Mouse (Mus musculus) common myeloid progenitor, adult 5-6 weeks (primary cell): ENCODE data around the gene 2610002M06Rik. TPM values are rescaled to one million over a fixed set of nuclear protein-coding genes. Genes with fewer than 3 reads are reported as not detected.

Experiments
- ATAC-seq: replicated peaks from 2 replicates; pipeline ENCODE4 v1.8.0; 2016; ENCODE audit warnings: low read depth, mild to moderate bottlenecking, moderate TSS enrichment, inconsistent platforms; ENCODE audit not compliant: poor library complexity, severe bottlenecking
- total RNA-seq: library from RNA; stranded (forward); fragments of 200-1000, 187-1606 nt; gene quantifications from 2 replicates; pipeline ENCODE4 v1.2.3, GENCODE M21; 2017

Gene 2610002M06Rik
- total RNA-seq: 22.1 and 23.2 TPM in 2 replicates

DNA sequence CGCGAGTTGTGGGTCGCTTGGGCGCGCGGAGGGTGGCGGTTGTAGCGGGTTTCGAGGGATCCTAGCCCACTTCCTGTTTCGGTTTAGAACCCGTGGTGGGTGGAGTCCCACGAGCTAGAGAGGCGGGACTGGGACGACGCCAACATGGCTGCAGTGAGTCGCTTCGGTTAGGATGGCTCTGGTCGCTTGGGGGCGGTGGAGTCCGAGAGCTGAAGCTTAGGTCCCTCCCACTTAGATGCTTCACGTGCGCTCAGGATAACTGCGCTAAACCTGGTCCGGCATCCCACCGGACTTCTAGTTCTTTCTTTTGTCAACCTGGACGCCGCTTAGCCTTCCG is at the start of gene 2610002M06Rik:
Gene 2610002M06Rik (minus strand): TSS at position 117 of the 337 bp plus-strand sequence.
- peak; percentile 100 for ATAC-seq

DNA sequence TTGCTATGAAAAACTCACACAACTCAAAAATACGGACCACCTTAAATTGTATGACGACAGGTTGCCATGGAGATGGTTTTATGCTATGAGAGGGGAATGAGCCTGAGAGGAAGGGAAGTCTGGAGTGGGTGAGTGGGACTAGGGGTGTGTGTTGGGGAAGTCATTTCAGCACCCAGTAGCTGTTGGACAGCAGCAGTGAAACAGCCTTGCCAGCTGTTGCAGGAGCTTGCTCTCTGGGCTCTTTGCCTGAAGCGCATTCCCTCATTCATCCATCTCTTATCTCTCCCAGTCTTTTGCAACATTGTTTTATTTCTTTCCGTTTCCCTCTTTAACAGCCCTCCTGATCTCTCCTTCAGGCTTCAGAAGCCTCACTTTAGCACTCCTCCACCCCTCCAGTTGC is 42.0 kb upstream of the 2610002M06Rik start:
- ATAC-seq: no peak

DNA sequence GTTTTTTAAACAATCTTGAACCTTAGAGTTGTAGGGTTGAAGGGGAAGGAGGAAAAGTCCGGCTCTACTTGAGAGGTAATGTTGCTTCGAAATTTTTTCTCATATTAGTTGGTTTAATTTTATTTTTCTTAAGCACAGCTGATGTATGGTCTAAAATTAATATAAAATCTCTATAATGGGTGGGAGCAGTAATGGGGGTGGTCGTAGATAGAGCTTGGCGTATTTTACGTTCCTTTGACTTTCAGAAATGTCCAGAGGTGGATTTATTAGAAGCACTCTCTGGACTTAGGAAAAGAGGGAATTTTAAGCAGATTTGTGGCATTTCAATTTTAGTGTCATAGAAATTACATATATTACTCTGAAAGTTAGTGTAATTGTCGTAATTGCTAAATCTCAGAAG is 592 bp upstream of the 2610002M06Rik start:
- no peak for ATAC-seq

DNA sequence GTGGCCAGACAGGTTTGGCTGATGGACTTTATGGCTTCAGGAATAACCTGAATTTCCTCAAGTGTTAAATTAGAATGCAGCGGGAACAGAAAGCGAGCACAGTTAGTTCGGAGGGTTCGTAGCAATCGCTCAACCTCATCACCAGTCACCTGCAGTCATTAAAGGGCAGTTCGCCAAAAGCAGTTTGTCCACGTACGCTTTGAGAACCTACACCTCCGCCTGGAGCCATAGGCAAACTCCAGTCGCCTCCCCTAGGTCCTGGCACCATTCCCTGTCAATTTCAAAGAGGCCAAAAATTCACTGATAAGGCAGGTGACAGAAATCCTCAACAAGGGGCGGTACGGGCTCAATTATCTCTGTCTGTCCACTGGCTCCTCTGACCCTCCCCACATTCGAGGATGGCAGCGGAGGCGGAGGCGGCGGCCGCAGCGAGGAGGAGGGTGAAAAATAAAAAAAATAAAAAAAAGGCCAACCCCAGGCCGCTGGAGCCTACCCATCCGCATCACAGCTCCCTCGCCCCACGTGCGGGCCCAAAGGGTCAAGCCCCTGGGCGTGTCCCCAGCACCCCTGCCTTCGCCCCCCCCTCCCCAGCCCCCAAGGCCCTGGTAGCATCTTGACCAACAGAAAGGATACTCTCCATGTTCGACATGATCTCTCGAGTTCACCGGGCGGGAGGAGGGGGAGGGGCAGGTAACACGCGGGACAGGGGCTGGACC is 474 bp downstream of the 2610002M06Rik start:
- peak; percentile 50 for ATAC-seq

DNA sequence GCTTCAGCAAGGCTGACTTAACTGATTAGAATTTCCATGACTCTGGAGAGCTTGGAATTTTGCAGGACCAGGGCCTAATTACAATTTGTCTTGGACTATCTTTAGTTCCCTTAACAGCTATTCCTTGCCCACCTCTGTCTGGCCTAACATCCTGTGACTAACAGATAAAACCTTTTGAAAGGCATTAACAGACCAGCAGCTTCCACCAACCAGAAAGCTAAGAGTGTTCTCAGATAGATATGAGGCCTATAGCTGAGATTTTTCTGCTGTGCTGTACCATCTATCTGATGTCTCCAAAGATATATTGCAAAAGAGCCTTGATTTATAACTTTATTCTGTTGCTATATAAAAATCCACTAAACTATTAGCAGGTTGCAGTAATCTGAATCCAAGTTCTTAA is 4.0 kb downstream of the 2610002M06Rik start:
- no peak for ATAC-seq

DNA sequence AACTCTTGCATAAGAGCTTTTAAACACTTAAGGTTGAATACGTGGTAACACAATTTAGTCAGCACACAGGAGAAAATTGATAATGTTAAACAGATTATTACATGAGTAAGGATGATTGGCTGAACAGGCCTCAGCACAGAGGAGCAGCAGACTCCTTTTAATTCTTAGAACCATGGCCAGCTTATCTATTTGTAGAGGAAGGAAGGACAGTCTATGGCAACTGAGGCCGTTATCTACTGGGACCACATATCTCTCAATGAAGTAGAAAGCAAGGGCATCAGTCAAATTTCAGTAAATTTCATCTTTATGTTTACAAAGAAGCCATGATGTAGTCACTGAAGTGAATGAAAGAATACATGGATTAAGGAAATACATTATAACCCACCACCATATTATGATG is 19.2 kb downstream of the 2610002M06Rik start:
- 0 out of 2 replicates have a peak, but pooled peaks have one; percentile 32 for ATAC-seq

DNA sequence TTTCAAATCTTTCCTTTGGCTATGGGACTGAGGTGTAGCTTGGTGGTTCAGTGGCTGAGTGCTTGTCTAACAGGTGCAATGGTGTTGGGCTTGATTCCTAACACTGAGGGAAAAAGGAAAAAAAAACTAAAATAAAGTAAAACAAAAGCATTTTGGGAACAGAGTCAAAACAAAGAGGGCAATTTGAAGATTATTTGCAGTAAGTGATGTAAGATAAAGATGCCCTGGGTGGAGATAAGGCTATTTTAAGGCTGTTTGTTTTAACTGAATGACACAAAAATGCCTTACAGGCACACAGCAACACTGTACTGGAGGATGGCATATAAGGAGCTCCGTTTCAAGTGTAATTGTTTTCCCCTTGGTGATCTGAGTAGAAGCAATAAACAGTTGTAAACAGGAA is 20.3 kb downstream of the 2610002M06Rik start:
- ATAC-seq: no peak

DNA sequence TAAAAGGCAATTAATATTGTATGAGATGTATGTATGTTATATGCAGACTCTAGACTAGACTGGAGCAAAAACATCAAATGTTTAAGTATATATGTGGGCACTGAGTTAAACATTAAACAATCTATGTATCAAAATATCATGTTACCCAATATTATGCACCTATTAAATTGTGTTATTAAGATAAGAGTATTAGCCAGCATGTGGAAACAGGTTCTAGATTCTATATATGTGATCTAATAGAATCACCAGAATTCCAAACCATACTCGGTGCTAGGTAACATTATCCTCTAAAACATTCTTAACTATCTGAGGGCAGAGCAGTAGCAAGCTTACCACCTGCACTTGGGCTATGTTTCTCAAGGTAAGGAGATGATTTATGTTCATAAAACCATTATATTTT is 23.8 kb downstream of the 2610002M06Rik start, which contains the start of gene Tent5d:
Gene Tent5d (plus strand): TSS at position 301 of the 400 bp plus-strand sequence.
- ATAC-seq: no peak

DNA sequence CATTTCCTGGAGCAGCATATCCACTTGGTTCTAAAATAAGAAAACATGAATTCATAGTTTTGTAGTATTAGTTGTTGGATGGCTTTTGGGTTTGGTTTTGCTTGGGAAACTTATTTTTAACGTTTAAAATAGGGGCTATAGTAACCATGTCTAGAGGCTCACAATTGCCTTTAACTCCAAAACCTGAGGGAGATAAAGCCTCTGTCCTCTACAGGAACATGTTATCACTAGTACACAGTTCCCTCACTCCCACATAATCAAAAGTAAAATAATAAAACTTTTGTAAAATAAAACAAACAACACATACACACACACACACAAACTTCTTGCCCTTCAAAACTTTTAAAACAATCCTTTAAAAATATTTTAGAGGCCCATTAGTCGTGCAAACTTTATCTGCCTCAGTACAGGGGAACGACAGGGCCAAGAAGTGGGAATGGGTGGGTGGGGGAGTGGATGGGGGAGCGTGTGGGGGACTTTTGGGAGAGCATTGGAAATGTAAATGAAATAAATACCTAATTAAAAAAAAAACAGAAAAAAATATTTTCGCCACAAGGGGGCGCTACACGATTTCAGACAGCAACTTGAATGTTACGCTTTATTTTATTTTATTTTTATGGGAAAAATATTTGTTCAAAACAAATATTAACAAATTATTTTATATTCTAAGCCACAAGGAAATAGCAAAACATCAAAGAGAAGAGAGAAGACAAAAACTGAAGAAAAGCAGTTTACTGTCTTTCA is 25.2 kb downstream of the 2610002M06Rik start:
- ATAC-seq: no peak

DNA sequence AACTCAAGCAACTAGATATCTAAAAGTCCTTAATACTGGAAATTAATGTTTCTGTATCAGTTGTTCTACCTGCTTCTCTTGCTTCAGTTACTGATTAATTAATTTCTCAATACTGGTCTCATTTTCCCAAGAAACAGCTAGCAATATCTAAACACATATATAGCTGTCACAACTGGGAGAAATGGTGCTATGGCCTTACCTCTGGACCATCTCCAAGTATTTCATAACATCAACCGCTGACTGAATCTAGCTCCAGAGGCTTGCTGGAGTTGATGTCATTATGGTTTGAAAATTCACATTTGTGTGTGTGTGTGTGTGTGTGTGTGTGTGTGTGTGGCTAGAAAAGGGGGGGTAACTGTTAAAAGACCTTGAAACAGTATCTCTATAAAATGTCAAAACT is 26.0 kb downstream of the 2610002M06Rik start:
- no peak for ATAC-seq

DNA sequence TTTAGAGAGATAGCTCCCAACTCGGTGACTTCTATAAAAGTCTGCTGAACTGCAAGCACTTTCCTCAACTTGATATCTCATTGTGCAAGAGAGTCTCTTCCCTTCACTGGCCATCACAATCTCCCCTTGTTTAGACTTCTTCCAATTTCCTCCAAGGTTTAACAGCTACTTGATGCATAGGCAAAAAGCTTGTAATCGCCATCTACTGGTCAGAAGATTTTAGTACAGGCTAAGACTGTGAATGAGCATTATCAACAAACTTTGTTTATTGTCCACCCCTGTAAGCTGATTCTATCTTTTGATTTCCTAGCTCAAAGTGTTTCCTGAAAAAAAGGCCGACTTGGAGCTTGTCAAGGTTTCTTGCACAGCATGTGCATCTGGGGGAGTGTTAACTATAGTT is 48.2 kb downstream of the 2610002M06Rik start:
- no peak for ATAC-seq

Other genes starting within 250 kb of the 2610002M06Rik start
- not detected in 2 replicates for gene Tbx22, start 148.4 kb downstream of the 2610002M06Rik start, total RNA-seq
- not detected in 2 replicates for gene Tent5d, start 23.7 kb downstream of the 2610002M06Rik start, total RNA-seq
- not detected in 2 replicates for gene Gm732, start 132.1 kb upstream of the 2610002M06Rik start, total RNA-seq